Mouse (Mus musculus) midbrain, embryonic 11.5 days (tissue): ENCODE results near the gene Mier1. TPM values are rescaled to one million over a fixed set of nuclear protein-coding genes. Genes with fewer than 3 reads are reported as not detected.

ENCODE experiments used
- ATAC-seq: fragments of 200-750 bp; cut with Nextera tagmentation; 2 replicates; pipeline ENCODE4 v1.8.0; 2017; ENCODE audit warnings: moderate TSS enrichment, moderate library complexity; ENCODE audit not compliant: low FRiP score
- DNase-seq: peaks from one replicate; pipeline ENCODE4 v3.0.0; 2015; ENCODE audit warnings: low spot score; ENCODE audit errors: missing footprints
- H3K27ac ChIP-seq: fragments of 300-500 bp; sonication (generic); 2 replicates; pipeline ENCODE4 v1.5.1; 2014; ENCODE audit warnings: low read depth, low read length
- H3K27me3 ChIP-seq: fragments of 300-500 bp; sonication (generic); 2 replicates; pipeline ENCODE4 v1.6.1; 2014; ENCODE audit warnings: mild to moderate bottlenecking, low read length, moderate library complexity, mixed read lengths; ENCODE audit not compliant: control insufficient read depth, insufficient read depth
- H3K36me3 ChIP-seq: fragments of 300-500 bp; sonication (generic); 2 replicates; pipeline ENCODE4 v1.6.1; 2014; ENCODE audit warnings: mild to moderate bottlenecking, low read length, moderate library complexity, mixed read lengths; ENCODE audit not compliant: control insufficient read depth, insufficient read depth
- H3K4me1 ChIP-seq: fragments of 300-500 bp; sonication (generic); 2 replicates; pipeline ENCODE4 v1.6.1; 2014; ENCODE audit warnings: low read length; ENCODE audit not compliant: control insufficient read depth, insufficient read depth
- H3K4me2 ChIP-seq: fragments of 300-500 bp; sonication (generic); 2 replicates; pipeline ENCODE4 v1.6.1; 2014; ENCODE audit warnings: mild to moderate bottlenecking, moderate library complexity
- H3K4me3 ChIP-seq: fragments of 300-500 bp; sonication (generic); 2 replicates; pipeline ENCODE4 v1.5.1; 2014; ENCODE audit warnings: low read depth, low read length
- H3K9ac ChIP-seq: fragments of 300-500 bp; sonication (generic); 2 replicates; pipeline ENCODE4 v1.6.1; 2014; ENCODE audit warnings: low read length
- H3K9me3 ChIP-seq: fragments of 300-500 bp; sonication (generic); 2 replicates; pipeline ENCODE4 v1.6.1; 2016; ENCODE audit warnings: low read length; ENCODE audit not compliant: control insufficient read depth
- WGBS: fragments of 180-500 bp; shearing (Covaris S2); extraction: QIAGEN DNeasy Blood & Tissue Kit; methylation state at CpG from one replicate; pipeline ENCODE4 v1.1.7; 2014; 5-methylcytosine and 5-hydroxymethylcytosine counted together
- polyA plus RNA-seq: library from polyadenylated mRNA; unstranded; fragments of >200 nt; fragmentation: Nextera tagmentation; extraction: Ambion mirVana; gene quantifications from 2 replicates; pipeline ENCODE4 v1.2.1, GENCODE M21; 2014

Mier1 gene
- polyA plus RNA-seq, 1 experiment from 2014 or later: 31.8 TPM

- H3K27me3 ChIP-seq: no peaks in the 10 kb centered on the region
- 11% methylated on average over 11 of the region's 11 CpGs for WGBS
- peak overlapping the region; percentile 82 for H3K4me3 ChIP-seq
- H3K27ac ChIP-seq: peak overlapping the region; percentile 99
- peaks cover 17% of the 10 kb centered on the region for H3K4me1 ChIP-seq
- ATAC-seq (no peak), DNase-seq (peak; percentile 84)
- no peaks in the 10 kb centered on the region for H3K36me3 ChIP-seq
- H3K4me2 ChIP-seq: peak overlapping the region; percentile 71
- H3K9ac ChIP-seq: peak overlapping the region; percentile 95
- no peaks in the 10 kb centered on the region for H3K9me3 ChIP-seq
Observed at GRCm38 (mm10) chr4:103113402-103113801, 788 bp upstream of the Mier1 start.

GRCm38 (mm10) chr4:103118888-103119228 is 4.7 kb downstream of the Mier1 start:
- H3K27ac ChIP-seq: peak overlapping the region; percentile 84
- WGBS: 1% methylated on average over 13 of the region's 15 CpGs
- H3K4me3 ChIP-seq: peak overlapping the region; percentile 93
- no peaks in the 10 kb centered on the region for H3K9me3 ChIP-seq
- peak overlapping the region; percentile 93 for H3K9ac ChIP-seq
- H3K36me3 ChIP-seq: no peaks in the 10 kb centered on the region
- peaks cover 17% of the 10 kb centered on the region for H3K4me1 ChIP-seq
- peak overlapping the region; percentile 71 for H3K4me2 ChIP-seq
- no peaks in the 10 kb centered on the region for H3K27me3 ChIP-seq
- DNase-seq: no peak
- ATAC-seq: no peak

DNA sequence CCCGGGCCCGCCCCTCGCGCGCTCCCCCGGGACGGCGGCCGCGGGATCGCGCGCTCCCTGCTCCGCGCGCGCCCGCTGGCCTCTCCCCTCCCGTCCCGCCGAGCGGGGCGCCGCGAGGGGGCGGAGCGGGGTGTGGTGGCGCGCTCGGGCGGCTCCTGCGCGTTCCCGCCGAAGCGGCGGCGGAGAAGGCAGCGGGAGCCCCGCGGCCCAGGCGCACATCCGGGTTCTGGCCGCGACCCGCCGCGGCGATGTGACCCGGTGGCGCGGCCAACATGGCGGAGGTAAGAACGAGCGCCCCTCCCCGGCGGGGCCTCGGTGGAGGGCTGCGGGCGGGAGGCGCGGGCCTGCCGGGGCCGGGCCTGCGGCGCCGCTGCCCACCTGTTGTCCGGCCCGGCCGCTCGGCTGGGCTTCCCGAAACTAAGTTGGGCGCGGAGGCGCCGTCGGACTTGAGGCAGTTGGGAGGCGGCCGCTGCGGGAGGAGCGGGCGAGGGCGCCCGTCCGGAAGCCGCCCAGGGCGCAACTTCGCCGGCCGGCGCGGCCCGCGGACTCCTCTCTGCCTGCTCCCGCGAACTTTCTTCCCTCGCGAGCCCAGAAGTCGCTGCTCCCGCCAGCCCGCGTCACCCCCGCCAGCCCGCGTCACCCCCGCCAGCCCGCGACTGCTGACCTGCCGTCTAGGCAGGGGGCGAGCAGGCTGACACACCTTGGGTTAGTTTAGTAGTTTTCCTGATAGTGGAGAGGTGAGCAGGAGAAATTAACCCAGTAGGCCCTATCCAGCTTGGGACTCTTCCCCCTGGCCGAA is 5.2 kb downstream of the Mier1 start:
- WGBS: under 1% methylated on average over 67 of the region's 111 CpGs
- H3K36me3 ChIP-seq: no peaks in the 10 kb centered on the region
- H3K27ac ChIP-seq: peak overlapping the region; percentile 84
- no peaks in the 10 kb centered on the region for H3K27me3 ChIP-seq
- H3K4me2 ChIP-seq: peak overlapping the region; percentile 71
- H3K9ac ChIP-seq: peak overlapping the region; percentile 93
- peaks cover 17% of the 10 kb centered on the region for H3K4me1 ChIP-seq
- ATAC-seq: peak; percentile 68
- no peaks in the 10 kb centered on the region for H3K9me3 ChIP-seq
- H3K4me3 ChIP-seq: peak overlapping the region; percentile 93
- DNase-seq: peak; percentile 97

- Histone ChIP-seq H3K4me1 (peaks cover 17% of the 10 kb centered on the region), H3K9me3 (no peaks in the 10 kb centered on the region), H3K4me2 (peak overlapping the region; percentile 71), H3K4me3 (peak overlapping the region; percentile 93), H3K36me3 (no peaks in the 10 kb centered on the region), H3K27ac (no peak overlapping the region; the same call in 1 of the 2 replicates), H3K27me3 (no peaks in the 10 kb centered on the region), H3K9ac (peak overlapping the region; percentile 93)
- WGBS: 20% methylated on average over 4 of the region's 4 CpGs
- no peak for DNase-seq
- ATAC-seq: no peak
Observed at GRCm38 (mm10) chr4:103120028-103120384, 5.8 kb downstream of the Mier1 start.

DNA sequence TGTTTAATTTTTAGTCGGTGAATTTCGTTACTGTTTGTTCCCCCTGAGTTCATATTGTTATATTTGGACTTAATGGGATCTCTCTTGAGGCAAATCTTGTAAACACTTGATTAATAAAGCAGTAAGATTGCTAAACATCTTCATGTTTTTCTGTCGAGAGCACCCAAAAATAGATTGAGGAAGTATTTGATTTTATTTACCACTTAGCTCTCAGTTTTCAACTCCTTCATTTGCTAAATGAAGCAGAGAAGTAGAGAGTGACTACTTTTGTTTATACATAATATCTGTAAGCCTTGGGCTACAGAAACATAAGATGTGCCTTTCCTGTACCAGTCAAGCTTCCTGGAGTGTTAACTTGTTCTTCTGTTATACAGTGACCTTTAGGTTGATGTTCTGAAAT is 6.2 kb downstream of the Mier1 start:
- Histone ChIP-seq H3K27me3 (no peaks in the 10 kb centered on the region), H3K9me3 (no peaks in the 10 kb centered on the region), H3K4me1 (peaks cover 13% of the 10 kb centered on the region), H3K36me3 (no peaks in the 10 kb centered on the region), H3K4me3 (peak overlapping the region; percentile 93), H3K27ac (no peak overlapping the region), H3K9ac (peak overlapping the region; percentile 93; the same call in 1 of the 2 replicates), H3K4me2 (peak overlapping the region; percentile 71)
- no peak for ATAC-seq
- 51% methylated on average over 3 of the region's 3 CpGs for WGBS
- no peak for DNase-seq

- Histone ChIP-seq H3K9me3 (no peaks in the 10 kb centered on the region), H3K9ac (no peak overlapping the region), H3K36me3 (no peaks in the 10 kb centered on the region), H3K27ac (no peak overlapping the region), H3K4me3 (no peak overlapping the region; the same call in 1 of the 2 replicates), H3K4me1 (peaks cover 12% of the 10 kb centered on the region), H3K27me3 (no peaks in the 10 kb centered on the region), H3K4me2 (peak overlapping the region; percentile 71; the same call in 1 of the 2 replicates)
- 88% methylated on average over 9 of the region's 9 CpGs for WGBS
- ATAC-seq: no peak
- no peak for DNase-seq
Observed at GRCm38 (mm10) chr4:103120874-103121389, 6.7 kb downstream of the Mier1 start.

- WGBS: 70% methylated on average over 2 of the region's 2 CpGs
- DNase-seq: no peak
- no peak overlapping the region for H3K4me3 ChIP-seq
- no peaks in the 10 kb centered on the region for H3K36me3 ChIP-seq
- no peak overlapping the region for H3K9ac ChIP-seq
- H3K9me3 ChIP-seq: no peaks in the 10 kb centered on the region
- no peaks in the 10 kb centered on the region for H3K27me3 ChIP-seq
- peaks cover 12% of the 10 kb centered on the region for H3K4me1 ChIP-seq
- no peak overlapping the region for H3K4me2 ChIP-seq
- no peak for ATAC-seq
- no peak overlapping the region for H3K27ac ChIP-seq
Observed at GRCm38 (mm10) chr4:103123086-103123485, 8.9 kb downstream of the Mier1 start.

- no peaks in the 10 kb centered on the region for H3K9me3 ChIP-seq
- H3K27me3 ChIP-seq: no peaks in the 10 kb centered on the region
- no peak overlapping the region for H3K27ac ChIP-seq
- no peak for ATAC-seq
- no peak for DNase-seq
- H3K9ac ChIP-seq: no peak overlapping the region
- H3K4me2 ChIP-seq: no peak overlapping the region
- peaks cover 12% of the 10 kb centered on the region for H3K4me1 ChIP-seq
- no peaks in the 10 kb centered on the region for H3K36me3 ChIP-seq
- H3K4me3 ChIP-seq: no peak overlapping the region
Observed at GRCm38 (mm10) chr4:103123606-103124005, 9.4 kb downstream of the Mier1 start.

- Histone ChIP-seq H3K27me3 (no peaks in the 10 kb centered on the region), H3K9me3 (no peaks in the 10 kb centered on the region), H3K4me3 (no peak overlapping the region), H3K4me2 (no peak overlapping the region), H3K36me3 (no peaks in the 10 kb centered on the region), H3K27ac (no peak overlapping the region), H3K4me1 (no peaks in the 10 kb centered on the region), H3K9ac (no peak overlapping the region)
- 94% methylated on average over 4 of the region's 4 CpGs for WGBS
- ATAC-seq (no peak), DNase-seq (no peak)
Observed at GRCm38 (mm10) chr4:103126533-103126932, 12.3 kb downstream of the Mier1 start.
